Mouse (Mus musculus): ENCODE results near the gene Actl6b. TPM values are rescaled to one million over a fixed set of nuclear protein-coding genes. Genes with fewer than 3 reads are reported as not detected.

The Actl6b gene
- polyA plus RNA-seq, 2 experiments = not detected

DNA sequence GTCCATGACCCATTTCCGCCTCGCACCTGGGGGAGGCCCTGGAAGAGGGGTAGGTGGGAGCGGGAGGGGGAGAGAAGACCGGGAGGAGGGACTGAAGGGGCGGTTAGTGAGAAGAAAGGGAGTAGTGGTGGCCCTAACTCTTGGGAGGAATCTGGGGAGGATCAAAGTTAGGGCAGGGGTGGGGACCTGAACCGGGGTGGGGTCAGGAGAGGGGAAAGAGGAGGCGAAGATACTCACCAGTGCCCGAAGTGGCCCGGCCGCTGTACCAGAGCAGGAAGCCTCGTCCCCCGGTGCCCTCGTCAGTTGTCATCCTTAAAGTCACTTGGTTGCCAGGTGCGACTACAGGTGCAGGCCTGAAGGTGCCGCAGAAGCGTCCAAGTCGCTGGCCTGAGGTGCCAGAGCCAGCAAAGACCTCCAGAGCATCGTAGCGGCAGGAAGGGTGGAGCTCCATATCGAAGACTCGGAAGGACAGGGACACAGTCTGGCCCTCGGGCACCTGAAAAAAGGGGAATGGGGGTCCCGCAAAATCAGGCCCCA lies 55.4 kb downstream of the Actl6b start:
- H3K9ac ChIP-seq (replicated peaks) = no peak overlapping the region
- peaks cover 12 to 14% of the 10 kb centered on the region in 2 experiments for H3K4me1 ChIP-seq (replicated peaks; ENCODE audit: control insufficient read depth in 2 of 2, insufficient read depth in 2 of 2, low read length in 1 of 2)
- DNase-seq (ENCODE audit: low read depth in 3 of 3, low spot score in 3 of 3) (no peak), ATAC-seq (ENCODE audit: insufficient read depth) (no peak)
- H3K4me2 ChIP-seq (ENCODE audit: low read depth) = no peak overlapping the region
- H3K27me3 ChIP-seq (ENCODE audit: control insufficient read depth, insufficient read depth, low read length) = no peaks in the 10 kb centered on the region
- H3K9me3 ChIP-seq (ENCODE audit: control insufficient read depth, low read length) = no peaks in the 10 kb centered on the region
- TF ChIP-seq CTCF (IDR thresholded peaks at IDR 0.05; ENCODE audit: low read depth) = no peak
- no peak for TF ChIP-seq EP300 (IDR thresholded peaks at IDR 0.05; ENCODE audit: low read depth)
- 48% methylated on average over 23 of the region's 23 CpGs for WGBS (ENCODE audit: insufficient replicate concordance)
- H3K27ac ChIP-seq = no peak overlapping the region
- H3K4me3 ChIP-seq (ENCODE audit: insufficient read depth in 1 of 2, low read depth in 2 of 2, low read length in 2 of 2) = no peak overlapping the region
- H3K36me3 ChIP-seq (replicated peaks; ENCODE audit: control insufficient read depth, insufficient read depth, low read depth) = no peaks in the 10 kb centered on the region

DNA sequence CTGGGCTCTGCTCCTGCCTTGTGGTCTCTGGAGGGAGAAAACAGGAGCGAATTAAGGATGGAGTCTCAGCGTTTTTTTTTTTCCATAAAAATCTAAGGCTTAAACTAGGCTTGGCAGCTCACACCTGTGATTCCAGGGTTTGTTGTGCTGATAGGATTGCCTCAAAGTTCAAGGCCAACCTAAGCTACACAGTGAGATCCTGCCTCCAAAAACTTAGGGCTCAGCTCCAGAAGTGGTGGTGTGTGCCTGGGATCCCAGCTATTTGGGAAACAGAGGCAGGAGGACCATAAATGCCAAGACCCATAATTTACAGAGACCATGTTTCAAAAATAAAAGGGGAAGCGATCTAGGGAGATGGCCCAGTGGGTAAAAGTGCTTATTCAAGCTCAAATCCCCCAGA lies 56.0 kb downstream of the Actl6b start:
- 70% methylated on average over 3 of the region's 3 CpGs for WGBS (ENCODE audit: insufficient replicate concordance)
- DNase-seq (ENCODE audit: low read depth in 3 of 3, low spot score in 3 of 3) (no peak), ATAC-seq (ENCODE audit: insufficient read depth) (no peak)
- Histone ChIP-seq H3K4me3 (ENCODE audit: insufficient read depth in 1 of 2, low read depth in 2 of 2, low read length in 2 of 2) (no peak overlapping the region), H3K27ac (no peak overlapping the region), H3K9me3 (ENCODE audit: control insufficient read depth, low read length) (no peaks in the 10 kb centered on the region), H3K36me3 (replicated peaks; ENCODE audit: control insufficient read depth, insufficient read depth, low read depth) (no peaks in the 10 kb centered on the region), H3K9ac (replicated peaks) (no peak overlapping the region), H3K27me3 (ENCODE audit: control insufficient read depth, insufficient read depth, low read length) (no peaks in the 10 kb centered on the region), H3K4me1 (replicated peaks; ENCODE audit: control insufficient read depth in 2 of 2, insufficient read depth in 2 of 2, low read length in 1 of 2) (peaks cover 12 to 14% of the 10 kb centered on the region in 2 experiments), H3K4me2 (ENCODE audit: low read depth) (no peak overlapping the region)
- TF ChIP-seq EP300 (IDR thresholded peaks at IDR 0.05; ENCODE audit: low read depth) (no peak), CTCF (IDR thresholded peaks at IDR 0.05; ENCODE audit: low read depth) (no peak)

- no peak overlapping the region for H3K9ac ChIP-seq (replicated peaks)
- no peaks in the 10 kb centered on the region for H3K36me3 ChIP-seq (replicated peaks; ENCODE audit: control insufficient read depth, insufficient read depth, low read depth)
- H3K9me3 ChIP-seq (ENCODE audit: control insufficient read depth, low read length) = no peaks in the 10 kb centered on the region
- ATAC-seq (ENCODE audit: insufficient read depth) (no peak), DNase-seq (ENCODE audit: low read depth in 3 of 3, low spot score in 3 of 3) (no peak)
- H3K4me1 ChIP-seq (replicated peaks; ENCODE audit: control insufficient read depth in 2 of 2, insufficient read depth in 2 of 2, low read length in 1 of 2) = peaks cover 10 to 11% of the 10 kb centered on the region in 2 experiments
- H3K27me3 ChIP-seq (ENCODE audit: control insufficient read depth, insufficient read depth, low read length) = no peaks in the 10 kb centered on the region
- TF ChIP-seq CTCF (IDR thresholded peaks at IDR 0.05; ENCODE audit: low read depth) (no peak), EP300 (IDR thresholded peaks at IDR 0.05; ENCODE audit: low read depth) (no peak)
- WGBS (ENCODE audit: insufficient replicate concordance) = 71% methylated on average over 4 of the region's 4 CpGs
- H3K27ac ChIP-seq = no peak overlapping the region
- H3K4me3 ChIP-seq (ENCODE audit: insufficient read depth in 1 of 2, low read depth in 2 of 2, low read length in 2 of 2) = peak overlapping the region in 1 of 2 experiments; percentile 29; a peak in 2 of 4 replicates
- no peak overlapping the region; the same call in 1 of the 2 replicates for H3K4me2 ChIP-seq (ENCODE audit: low read depth)
These were observed 56.7 kb downstream of the Actl6b start for GRCm38 (mm10) chr5:137610056-137610455.

- TF ChIP-seq CTCF (IDR thresholded peaks at IDR 0.05; ENCODE audit: low read depth) (no peak), EP300 (IDR thresholded peaks at IDR 0.05; ENCODE audit: low read depth) (no peak)
- Histone ChIP-seq H3K9ac (replicated peaks) (no peak overlapping the region), H3K27ac (no peak overlapping the region), H3K9me3 (ENCODE audit: control insufficient read depth, low read length) (no peaks in the 10 kb centered on the region), H3K36me3 (replicated peaks; ENCODE audit: control insufficient read depth, insufficient read depth, low read depth) (no peaks in the 10 kb centered on the region), H3K4me1 (replicated peaks; ENCODE audit: control insufficient read depth in 2 of 2, insufficient read depth in 2 of 2, low read length in 1 of 2) (peaks cover 4 to 5% of the 10 kb centered on the region in 2 experiments; a peak in 3 of 4 replicates), H3K4me3 (ENCODE audit: insufficient read depth in 1 of 2, low read depth in 2 of 2, low read length in 2 of 2) (peak overlapping the region in 1 of 2 experiments; percentile 29; a peak in 2 of 4 replicates), H3K4me2 (ENCODE audit: low read depth) (peak overlapping the region; percentile 27), H3K27me3 (ENCODE audit: control insufficient read depth, insufficient read depth, low read length) (no peaks in the 10 kb centered on the region)
- DNase-seq (ENCODE audit: low read depth in 3 of 3, low spot score in 3 of 3) (no peak), ATAC-seq (ENCODE audit: insufficient read depth) (no peak)
- 32% methylated on average over 12 of the region's 12 CpGs for WGBS (ENCODE audit: insufficient replicate concordance)
These were observed 57.4 kb downstream of the Actl6b start for GRCm38 (mm10) chr5:137610548-137611244.

DNA sequence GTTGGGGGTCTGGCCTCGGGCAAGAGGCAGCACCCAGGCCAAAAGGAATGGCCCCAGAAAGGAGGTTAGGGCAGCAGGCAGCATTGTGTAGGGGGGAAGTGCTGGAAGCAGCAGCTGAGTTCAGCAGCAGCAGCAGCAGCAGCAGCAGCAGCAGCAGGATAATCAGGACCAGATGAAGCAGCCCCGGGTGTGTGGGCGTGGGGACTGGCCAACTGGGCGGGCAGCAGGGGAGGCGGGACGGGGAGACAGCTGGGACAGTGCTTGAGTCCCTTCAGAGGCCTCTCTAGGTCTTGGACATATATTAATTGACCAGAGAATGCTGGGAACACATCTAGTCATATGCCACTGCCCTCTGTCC lies 57.9 kb downstream of the Actl6b start:
- WGBS (ENCODE audit: insufficient replicate concordance) = 31% methylated on average over 6 of the region's 6 CpGs
- no peak for DNase-seq (ENCODE audit: low read depth in 3 of 3, low spot score in 3 of 3)
- Histone ChIP-seq H3K4me2 (ENCODE audit: low read depth) (peak overlapping the region; percentile 27), H3K4me1 (replicated peaks; ENCODE audit: control insufficient read depth in 2 of 2, insufficient read depth in 2 of 2, low read length in 1 of 2) (peaks cover under 1 to 5% of the 10 kb centered on the region in 2 experiments; a peak in 3 of 4 replicates), H3K9ac (replicated peaks) (no peak overlapping the region), H3K9me3 (ENCODE audit: control insufficient read depth, low read length) (no peaks in the 10 kb centered on the region), H3K4me3 (ENCODE audit: insufficient read depth in 1 of 2, low read depth in 2 of 2, low read length in 2 of 2) (no peak overlapping the region), H3K36me3 (replicated peaks; ENCODE audit: control insufficient read depth, insufficient read depth, low read depth) (no peaks in the 10 kb centered on the region), H3K27ac (no peak overlapping the region), H3K27me3 (ENCODE audit: control insufficient read depth, insufficient read depth, low read length) (no peaks in the 10 kb centered on the region)
- TF ChIP-seq EP300 (IDR thresholded peaks at IDR 0.05; ENCODE audit: low read depth) = no peak
- no peak for TF ChIP-seq CTCF (IDR thresholded peaks at IDR 0.05; ENCODE audit: low read depth)
- no peak for ATAC-seq (ENCODE audit: insufficient read depth)

Measured in liver, embryonic 14.5 days (tissue).